Mouse (Mus musculus) c-Kit-positive CD71-positive TER-119-negative erythroid progenitor cells, embryonic 14.5 days (primary cell): Measurements from ENCODE around the gene Best1.

Experiments used
- DNase-seq: peaks from one replicate; pipeline ENCODE4 v3.0.0-alpha.2; 2013; ENCODE audit warnings: low read depth

Best1 gene

GRCm38 (mm10) chr19:9957965-9958364 is 43.5 kb downstream of the Best1 start:
- DNase-seq: no peak

GRCm38 (mm10) chr19:9956624-9957388 is 44.6 kb downstream of the Best1 start:
- DNase-seq: no peak

GRCm38 (mm10) chr19:9955438-9955837 is 46.0 kb downstream of the Best1 start:
- peak; percentile 66 for DNase-seq

GRCm38 (mm10) chr19:9954811-9955202 is 46.6 kb downstream of the Best1 start:
- no peak for DNase-seq

- DNase-seq: peak; percentile 50
These were observed 47.2 kb downstream of the Best1 start for GRCm38 (mm10) chr19:9954055-9954810.

GRCm38 (mm10) chr19:9952912-9953311 is 48.5 kb downstream of the Best1 start:
- no peak for DNase-seq

- no peak for DNase-seq
These were observed 49.0 kb downstream of the Best1 start for GRCm38 (mm10) chr19:9952390-9952789.

- no peak for DNase-seq
These were observed 54.4 kb downstream of the Best1 start for GRCm38 (mm10) chr19:9946986-9947385.

- DNase-seq: no peak
These were observed 55.5 kb downstream of the Best1 start for GRCm38 (mm10) chr19:9945800-9946564.

GRCm38 (mm10) chr19:9942539-9943533 is 58.6 kb downstream of the Best1 start:
- no peak for DNase-seq

GRCm38 (mm10) chr19:9941809-9942208 is 59.6 kb downstream of the Best1 start:
- no peak for DNase-seq

GRCm38 (mm10) chr19:9940903-9941302 is 60.5 kb downstream of the Best1 start:
- no peak for DNase-seq

- no peak for DNase-seq
These were observed 61.6 kb downstream of the Best1 start for GRCm38 (mm10) chr19:9939841-9940240.

- DNase-seq: peak; percentile 57
These were observed 62.6 kb downstream of the Best1 start for GRCm38 (mm10) chr19:9938824-9939303.

- no peak for DNase-seq
These were observed 63.1 kb downstream of the Best1 start for GRCm38 (mm10) chr19:9938156-9938823.

GRCm38 (mm10) chr19:9937428-9937827 is 64.0 kb downstream of the Best1 start:
- no peak for DNase-seq

- no peak for DNase-seq
These were observed 64.9 kb downstream of the Best1 start for GRCm38 (mm10) chr19:9936579-9936978.
